Mouse (Mus musculus) urinary bladder, adult 2 months (tissue): Measurements from ENCODE around the gene Pik3r2. TPM values are rescaled to one million over a fixed set of nuclear protein-coding genes. Genes with fewer than 3 reads are reported as not detected.

ENCODE experiments used
- DNase-seq: peaks from one replicate; pipeline ENCODE4 v3.0.0; 2022; ENCODE audit warnings: low spot score
- polyA plus RNA-seq: library from polyadenylated mRNA; depleted of rRNA; stranded (reverse); fragments of >200 nt; gene quantifications from 2 replicates; pipeline ENCODE4 v1.2.3, GENCODE M21; 2012

The Pik3r2 gene
- polyA plus RNA-seq, 1 experiment: 57.3 TPM

GRCm38 (mm10) chr8:70801156-70801555, 24.6 kb upstream of the Pik3r2 start:
- no peak for DNase-seq

GRCm38 (mm10) chr8:70800648-70801047, 24.1 kb upstream of the Pik3r2 start:
- DNase-seq: no peak

DNA sequence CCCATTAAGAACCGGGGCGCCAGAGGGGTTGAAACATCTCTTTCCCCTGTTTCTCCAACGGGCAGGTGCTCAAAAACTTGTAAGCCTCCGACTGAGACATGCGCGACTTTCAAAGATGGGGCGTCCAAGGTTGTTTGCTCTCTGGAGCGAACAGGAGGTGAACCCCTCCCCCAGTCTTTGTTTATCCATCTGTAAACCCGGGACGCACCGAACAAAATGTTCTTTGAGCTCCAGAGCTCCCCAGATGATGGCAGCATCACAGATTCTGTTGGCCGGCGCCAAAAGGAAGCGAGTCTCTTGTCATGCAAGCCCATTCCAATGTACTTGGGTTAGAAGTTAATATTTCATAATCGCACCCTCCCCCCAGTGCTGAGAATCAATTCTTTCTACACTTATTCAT, 21.8 kb upstream of the Pik3r2 start:
- DNase-seq: no peak

DNA sequence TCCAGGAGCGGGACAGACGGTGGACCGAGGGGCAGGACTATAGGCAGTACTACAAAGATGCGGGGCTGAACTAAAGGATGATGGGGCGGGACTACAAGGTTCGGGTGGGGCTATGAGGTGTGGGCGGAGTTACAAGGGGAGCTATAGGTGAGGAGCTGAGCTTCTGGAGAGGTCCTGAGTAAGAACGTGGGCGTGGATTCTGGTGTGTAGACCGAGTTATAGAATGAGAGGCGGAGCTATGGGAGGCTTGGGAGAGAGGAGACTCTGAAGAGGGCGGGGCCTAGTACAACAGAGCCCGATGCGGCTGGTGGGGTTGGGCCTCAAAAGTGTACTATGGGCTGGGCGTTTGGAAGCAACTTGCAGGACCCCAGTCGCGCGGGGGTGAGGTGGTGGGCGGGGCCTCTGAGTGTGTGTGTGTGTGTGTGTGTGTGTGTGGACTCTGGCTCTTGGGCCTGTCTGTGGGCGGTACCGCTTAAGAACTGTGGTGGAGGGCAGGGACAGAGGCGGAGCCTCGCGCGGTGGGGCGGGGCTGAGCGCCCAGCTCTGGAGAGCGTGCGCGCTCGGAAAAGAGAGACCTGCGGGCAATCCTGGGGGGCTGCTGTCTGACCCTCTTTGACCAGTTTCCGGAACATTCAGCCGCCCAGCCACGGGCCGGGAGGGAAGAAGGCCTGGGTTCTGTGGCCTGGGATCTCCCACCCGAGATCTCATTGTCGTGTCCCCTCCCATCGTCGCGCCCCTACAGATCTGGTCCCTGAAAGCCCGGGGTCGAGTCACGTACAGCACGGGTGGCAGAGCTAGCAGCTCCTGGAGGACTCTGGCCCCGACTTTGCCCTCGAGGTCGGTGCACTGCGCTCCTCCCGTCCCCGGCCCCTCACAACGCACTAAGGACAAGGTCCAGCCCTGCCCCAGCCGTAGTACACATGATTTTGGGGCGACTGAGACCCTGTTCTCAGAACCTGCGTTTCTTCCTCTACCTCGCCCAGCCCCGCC, 20.9 kb upstream of the Pik3r2 start:
- DNase-seq: peak; percentile 70

- no peak for DNase-seq
These were observed 20.0 kb upstream of the Pik3r2 start for GRCm38 (mm10) chr8:70796403-70797080.

DNA sequence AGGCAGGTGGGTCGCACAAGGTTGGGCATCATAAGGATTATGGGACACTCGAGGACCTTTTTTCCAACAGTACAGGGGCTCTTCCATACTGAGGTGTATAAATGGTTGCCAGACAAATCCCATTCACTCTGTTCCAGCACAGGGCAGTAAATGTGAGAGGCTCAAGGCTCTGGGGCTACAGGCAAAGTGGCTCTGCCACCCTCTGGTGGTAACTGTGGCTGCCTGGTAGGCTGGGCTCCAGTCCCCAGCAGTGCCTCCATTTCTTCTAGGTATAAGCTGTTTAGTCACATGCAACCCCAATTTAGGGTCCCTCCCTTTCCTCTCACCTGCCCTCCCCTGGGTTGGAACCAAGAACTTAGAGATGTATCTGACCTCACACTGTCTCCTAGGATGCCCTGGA, 18.9 kb upstream of the Pik3r2 start:
- DNase-seq: no peak

DNA sequence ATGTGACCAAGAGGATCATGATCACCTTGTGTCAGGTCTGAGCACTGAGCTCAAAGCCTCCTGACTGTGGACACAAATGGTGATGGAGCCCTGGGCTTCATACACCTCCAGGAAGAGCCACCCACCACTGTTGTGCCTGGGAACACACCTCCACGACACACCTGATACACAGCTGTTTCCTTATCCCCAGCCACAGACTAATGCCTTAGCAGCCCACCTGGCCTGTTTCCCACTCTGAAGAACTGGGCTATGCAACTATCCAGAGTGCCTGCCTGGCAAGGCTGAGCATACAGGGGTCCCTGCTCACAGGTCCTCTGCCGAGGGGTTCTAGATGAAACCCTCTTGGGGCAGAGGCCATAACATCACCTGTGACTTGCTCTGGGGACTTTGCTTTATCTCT, 17.7 kb upstream of the Pik3r2 start:
- no peak for DNase-seq

DNA sequence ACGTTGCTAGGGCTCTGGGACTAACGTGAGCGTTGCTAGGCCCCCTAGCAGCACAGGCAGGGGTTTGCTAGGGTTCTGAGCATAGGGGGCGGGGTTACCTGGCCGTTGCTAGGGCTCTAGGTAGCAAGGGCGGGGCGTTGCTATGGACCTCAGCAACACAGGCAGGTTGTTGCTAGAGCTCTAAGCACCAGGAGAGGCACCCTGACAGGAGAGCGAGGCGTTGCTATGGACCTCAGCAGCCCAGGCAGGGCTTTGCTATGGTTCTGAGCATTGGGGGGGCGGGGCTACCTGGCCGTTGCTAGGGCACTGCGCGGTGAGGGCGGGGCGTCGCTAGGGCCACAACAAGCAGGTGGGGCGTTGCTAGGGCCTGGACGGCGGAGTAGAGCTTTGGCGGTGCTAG, 16.2 kb upstream of the Pik3r2 start:
- DNase-seq: no peak

GRCm38 (mm10) chr8:70791975-70792691, 15.6 kb upstream of the Pik3r2 start:
- DNase-seq: peak; percentile 97

DNA sequence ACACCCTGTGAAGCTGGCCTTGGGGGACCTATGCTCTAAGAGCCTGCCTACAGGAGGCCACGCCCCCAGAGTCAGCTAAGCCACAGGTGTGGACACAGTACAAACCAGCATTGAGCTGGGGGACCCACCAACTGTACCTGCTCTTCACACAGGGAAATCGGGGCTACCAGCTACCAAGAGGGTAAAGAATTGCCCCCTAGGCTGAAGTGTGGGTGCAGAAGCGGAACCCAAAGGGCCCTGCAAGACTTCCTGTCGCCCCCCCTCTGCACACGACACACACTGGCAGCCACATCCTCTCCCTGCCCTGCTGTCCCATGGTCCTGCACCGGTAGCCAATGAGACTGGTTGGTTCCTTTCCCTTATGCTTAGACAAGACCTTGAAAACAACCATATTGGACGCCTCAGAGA, 14.8 kb upstream of the Pik3r2 start:
- no peak for DNase-seq

DNA sequence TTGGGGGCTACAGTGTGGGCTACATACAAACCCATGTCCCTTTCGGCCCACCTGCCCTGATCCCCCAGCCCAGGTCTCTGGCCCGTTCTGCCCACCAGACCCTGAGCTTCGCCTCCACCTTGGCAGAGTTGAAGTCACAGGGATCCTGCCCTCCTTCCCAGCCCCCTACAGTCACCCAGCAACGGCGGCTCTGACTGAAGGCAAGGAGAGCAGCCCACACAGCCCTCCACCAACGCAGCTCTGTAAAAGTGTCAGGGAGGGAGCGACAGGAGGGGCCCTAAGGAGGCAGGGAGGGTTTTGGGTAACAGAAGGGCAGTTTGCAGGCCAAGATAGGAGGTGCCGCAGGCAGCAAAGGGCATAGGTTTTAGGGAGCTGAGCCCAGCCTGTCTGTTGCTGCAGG, 14.3 kb upstream of the Pik3r2 start:
- DNase-seq: no peak

DNA sequence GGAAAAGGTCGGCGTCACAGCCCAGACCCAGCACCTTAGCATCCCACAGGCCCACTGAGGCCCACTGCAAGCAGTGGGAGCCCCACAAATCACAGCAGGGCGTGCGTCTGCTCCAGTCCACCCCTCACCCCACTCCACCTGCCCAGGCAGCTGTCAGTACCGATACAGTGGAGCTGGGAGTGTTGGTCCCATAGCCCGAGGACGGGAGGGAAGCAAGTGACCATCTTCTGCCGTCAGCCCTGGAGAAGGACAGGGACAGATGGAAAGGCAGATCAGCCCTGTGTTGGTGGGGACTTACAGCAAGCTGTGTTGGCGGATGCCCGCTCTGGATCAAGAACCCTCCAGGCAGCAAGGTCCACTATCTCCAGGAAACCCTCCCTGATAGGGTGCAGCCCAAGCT, 12.5 kb upstream of the Pik3r2 start:
- no peak for DNase-seq

- DNase-seq: no peak
These were observed 11.6 kb upstream of the Pik3r2 start for GRCm38 (mm10) chr8:70787941-70788667.

- no peak for DNase-seq
These were observed 10.5 kb upstream of the Pik3r2 start for GRCm38 (mm10) chr8:70787051-70787445.

- DNase-seq: no peak
These were observed 10.0 kb upstream of the Pik3r2 start for GRCm38 (mm10) chr8:70786291-70787050.

GRCm38 (mm10) chr8:70780093-70780492, 3.6 kb upstream of the Pik3r2 start:
- DNase-seq: no peak

DNA sequence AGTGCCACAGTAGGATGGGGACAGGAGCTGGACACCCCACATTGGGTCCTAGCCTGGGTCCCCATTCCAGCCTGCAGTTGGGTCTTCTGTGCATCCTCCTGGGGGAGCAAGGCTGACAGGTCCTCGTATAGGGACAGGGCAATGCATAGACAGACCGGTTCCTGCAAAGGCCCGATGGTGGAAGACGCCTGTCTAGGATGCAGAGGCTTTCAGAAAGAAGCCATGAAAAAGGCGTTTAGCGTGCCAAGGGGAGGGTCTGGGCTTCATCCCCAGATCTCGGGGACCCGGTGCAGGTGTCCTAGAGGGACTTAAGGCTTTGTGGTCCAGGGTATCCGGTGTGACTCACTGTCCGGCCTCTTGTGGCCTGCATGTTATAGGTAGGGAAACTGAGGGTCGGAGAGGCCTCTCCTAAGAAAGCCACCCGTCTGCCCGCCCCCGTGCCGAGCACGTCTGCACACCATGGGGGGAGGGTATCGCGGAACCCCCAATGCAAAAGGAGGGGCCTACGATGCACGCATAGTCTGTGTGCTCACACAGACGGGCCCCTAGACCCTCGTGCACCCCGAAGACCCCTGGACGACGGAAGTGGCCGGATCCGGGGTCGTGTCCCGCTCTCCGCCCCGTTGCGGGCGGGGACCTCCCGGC, 540 bp downstream of the Pik3r2 start:
- DNase-seq: no peak

GRCm38 (mm10) chr8:70775227-70775626, 1.3 kb downstream of the Pik3r2 start:
- DNase-seq: no peak

DNA sequence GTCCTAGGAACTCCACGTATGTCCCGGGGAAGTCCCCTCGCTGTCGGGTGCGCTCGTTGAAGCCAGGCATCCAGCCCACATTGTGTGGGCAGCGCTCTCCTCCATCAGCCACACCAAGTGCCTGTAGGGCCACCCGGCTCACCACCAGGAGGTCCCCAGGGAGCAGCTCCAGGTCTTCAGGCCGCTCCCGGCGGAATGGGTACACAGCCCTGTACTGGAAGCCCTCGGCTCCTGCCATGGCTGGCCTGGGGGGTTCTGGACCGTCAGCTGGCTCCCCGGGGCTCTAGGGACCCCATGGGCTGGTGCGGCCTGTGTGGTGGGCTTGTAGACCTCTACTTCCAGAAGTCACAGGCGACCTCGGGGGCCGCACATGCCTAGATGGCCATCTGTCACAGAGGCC, 1.8 kb downstream of the Pik3r2 start:
- no peak for DNase-seq

DNA sequence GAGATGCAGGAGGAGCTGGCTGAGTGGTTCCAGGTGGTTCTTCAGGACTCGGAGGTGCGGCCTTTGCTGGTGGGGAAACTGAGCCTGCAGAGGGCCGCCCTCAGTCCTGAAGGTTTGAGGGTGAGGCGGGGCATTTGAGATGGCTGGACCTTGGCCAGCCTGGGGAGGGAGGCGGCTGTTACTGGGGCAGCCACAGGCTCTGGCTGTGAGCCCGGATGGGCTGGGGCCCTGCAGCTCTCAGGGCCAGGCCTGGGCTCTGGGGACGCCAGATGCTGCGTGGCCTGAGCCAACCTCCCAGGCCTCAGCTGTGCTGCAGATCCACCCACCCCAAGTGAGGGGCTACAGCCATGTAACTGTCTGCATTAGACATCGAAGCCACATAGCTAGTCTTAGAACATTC, 2.7 kb downstream of the Pik3r2 start:
- no peak for DNase-seq
